Mouse (Mus musculus): ENCODE results near the gene Hnrnpa2b1. TPM values are rescaled to one million over a fixed set of nuclear protein-coding genes. Genes with fewer than 3 reads are reported as not detected.
A peak's percentile ranks its signal among the peaks of the same experiment; 100 is the strongest.
"Not testable (repeated sequence)": the region's sequence is repeated elsewhere in the genome, so short reads cannot be mapped to it uniquely, and the experiment has no call there.

The Hnrnpa2b1 gene
- polyA plus RNA-seq, 1 experiment from 2014 or later: 1,691 TPM

- Histone ChIP-seq H3K4me3 (no peak overlapping the region), H3K27ac (no peak overlapping the region), H3K4me2 (no peak overlapping the region), H3K9ac (no peak overlapping the region), H3K9me3 (peaks cover 5% of the 10 kb centered on the region; the same call in 1 of the 2 replicates), H3K27me3 (no peaks in the 10 kb centered on the region), H3K36me3 (peaks cover 20% of the 10 kb centered on the region), H3K4me1 (no peaks in the 10 kb centered on the region)
- 66% methylated on average over 7 of the region's 7 CpGs for WGBS
- no peak for ATAC-seq (ENCODE audit: insufficient number of reproducible peaks, low FRiP score, low TSS enrichment, low read depth)
Observed at GRCm38 (mm10) chr6:51486076-51486710, 16.5 kb upstream of the Hnrnpa2b1 start.

- H3K27me3 ChIP-seq: no peaks in the 10 kb centered on the region
- no peaks in the 10 kb centered on the region for H3K4me1 ChIP-seq
- peak overlapping the region; percentile 3; the same call in 1 of the 2 replicates for H3K27ac ChIP-seq
- WGBS: 51% methylated on average over 2 of the region's 2 CpGs
- H3K4me3 ChIP-seq: no peak overlapping the region
- no peak overlapping the region for H3K4me2 ChIP-seq
- no peak overlapping the region for H3K9ac ChIP-seq
- ATAC-seq (ENCODE audit: insufficient number of reproducible peaks, low FRiP score, low TSS enrichment, low read depth): no peak
- H3K36me3 ChIP-seq: peaks cover 25% of the 10 kb centered on the region
- peaks cover 5% of the 10 kb centered on the region; the same call in 1 of the 2 replicates for H3K9me3 ChIP-seq
Observed at GRCm38 (mm10) chr6:51485646-51486045, 16.0 kb upstream of the Hnrnpa2b1 start.

- not testable (repeated sequence) for H3K9me3 ChIP-seq; ATAC-seq (ENCODE audit: insufficient number of reproducible peaks, low FRiP score, low TSS enrichment, low read depth); H3K27me3 ChIP-seq; H3K4me3 ChIP-seq; H3K27ac ChIP-seq; H3K9ac ChIP-seq; H3K4me2 ChIP-seq; H3K4me1 ChIP-seq
- H3K36me3 ChIP-seq: peaks cover 36% of the 10 kb centered on the region
- WGBS: 86% methylated on average over 8 of the region's 8 CpGs
Observed at GRCm38 (mm10) chr6:51484556-51484955, 14.9 kb upstream of the Hnrnpa2b1 start.

- Histone ChIP-seq H3K4me3 (no peak overlapping the region), H3K9me3 (peaks cover 5% of the 10 kb centered on the region; the same call in 1 of the 2 replicates), H3K36me3 (peaks cover 43% of the 10 kb centered on the region), H3K4me1 (no peaks in the 10 kb centered on the region), H3K9ac (no peak overlapping the region), H3K4me2 (no peak overlapping the region), H3K27ac (no peak overlapping the region), H3K27me3 (no peaks in the 10 kb centered on the region)
- no peak for ATAC-seq (ENCODE audit: insufficient number of reproducible peaks, low FRiP score, low TSS enrichment, low read depth)
- WGBS: 91% methylated on average over 3 of the region's 3 CpGs
Observed at GRCm38 (mm10) chr6:51483861-51484260, 14.2 kb upstream of the Hnrnpa2b1 start.

GRCm38 (mm10) chr6:51481548-51481947, 11.9 kb upstream of the Hnrnpa2b1 start:
- Histone ChIP-seq H3K4me1 (no peaks in the 10 kb centered on the region), H3K27ac (no peak overlapping the region), H3K36me3 (peaks cover 53% of the 10 kb centered on the region), H3K9ac (no peak overlapping the region), H3K4me3 (no peak overlapping the region), H3K4me2 (no peak overlapping the region), H3K9me3 (no peaks in the 10 kb centered on the region), H3K27me3 (no peaks in the 10 kb centered on the region)
- no peak for ATAC-seq (ENCODE audit: insufficient number of reproducible peaks, low FRiP score, low TSS enrichment, low read depth)
- 85% methylated on average over 8 of the region's 8 CpGs for WGBS

- no peaks in the 10 kb centered on the region for H3K9me3 ChIP-seq
- no peak overlapping the region for H3K27ac ChIP-seq
- ATAC-seq (ENCODE audit: insufficient number of reproducible peaks, low FRiP score, low TSS enrichment, low read depth): no peak
- no peak overlapping the region for H3K9ac ChIP-seq
- no peak overlapping the region for H3K4me2 ChIP-seq
- no peaks in the 10 kb centered on the region for H3K4me1 ChIP-seq
- peaks cover 65% of the 10 kb centered on the region for H3K36me3 ChIP-seq
- H3K27me3 ChIP-seq: no peaks in the 10 kb centered on the region
- H3K4me3 ChIP-seq: no peak overlapping the region
- 93% methylated on average over 4 of the region's 4 CpGs for WGBS
Observed at GRCm38 (mm10) chr6:51479136-51479731, 9.5 kb upstream of the Hnrnpa2b1 start.

GRCm38 (mm10) chr6:51472213-51472612, 2.5 kb upstream of the Hnrnpa2b1 start:
- 35% methylated on average over 4 of the region's 4 CpGs for WGBS
- Histone ChIP-seq H3K36me3 (peaks cover 26% of the 10 kb centered on the region), H3K27ac (no peak overlapping the region), H3K9me3 (no peaks in the 10 kb centered on the region), H3K4me1 (peaks cover 10% of the 10 kb centered on the region), H3K4me3 (peak overlapping the region; percentile 87), H3K9ac (peak overlapping the region; percentile 10; the same call in 1 of the 2 replicates), H3K27me3 (no peaks in the 10 kb centered on the region), H3K4me2 (peak overlapping the region; percentile 43)
- ATAC-seq (ENCODE audit: insufficient number of reproducible peaks, low FRiP score, low TSS enrichment, low read depth): no peak

GRCm38 (mm10) chr6:51471782-51472181, 2.1 kb upstream of the Hnrnpa2b1 start:
- H3K9ac ChIP-seq: peak overlapping the region; percentile 10; the same call in 1 of the 2 replicates
- H3K4me3 ChIP-seq: peak overlapping the region; percentile 87
- no peaks in the 10 kb centered on the region for H3K9me3 ChIP-seq
- peaks cover 25% of the 10 kb centered on the region for H3K36me3 ChIP-seq
- ATAC-seq (ENCODE audit: insufficient number of reproducible peaks, low FRiP score, low TSS enrichment, low read depth): no peak
- H3K4me1 ChIP-seq: peaks cover 12% of the 10 kb centered on the region
- 8% methylated on average over 3 of the region's 3 CpGs for WGBS
- no peak overlapping the region for H3K27ac ChIP-seq
- H3K4me2 ChIP-seq: peak overlapping the region; percentile 43
- no peaks in the 10 kb centered on the region for H3K27me3 ChIP-seq

- WGBS: under 1% methylated on average over 10 of the region's 10 CpGs
- no peak for ATAC-seq (ENCODE audit: insufficient number of reproducible peaks, low FRiP score, low TSS enrichment, low read depth)
- peaks cover 25% of the 10 kb centered on the region for H3K36me3 ChIP-seq
- peak overlapping the region; percentile 100 for H3K27ac ChIP-seq
- peak overlapping the region; percentile 87 for H3K4me3 ChIP-seq
- peak overlapping the region; percentile 94 for H3K9ac ChIP-seq
- H3K4me2 ChIP-seq: peak overlapping the region; percentile 43
- no peaks in the 10 kb centered on the region for H3K9me3 ChIP-seq
- no peaks in the 10 kb centered on the region for H3K27me3 ChIP-seq
- H3K4me1 ChIP-seq: peaks cover 17% of the 10 kb centered on the region
Observed at GRCm38 (mm10) chr6:51471179-51471505, 1.4 kb upstream of the Hnrnpa2b1 start.

- peaks cover 22% of the 10 kb centered on the region for H3K4me1 ChIP-seq
- H3K4me2 ChIP-seq: peak within 1 kb of the TSS; percentile 43
- H3K27me3 ChIP-seq: no peaks in the 10 kb centered on the region
- no peaks in the 10 kb centered on the region for H3K9me3 ChIP-seq
- peaks cover 26% of the 10 kb centered on the region for H3K36me3 ChIP-seq
- H3K4me3 ChIP-seq: peak within 1 kb of the TSS; percentile 87
- H3K27ac ChIP-seq: peak within 1 kb of the TSS; percentile 100
- peak within 1 kb of the TSS; percentile 98 for H3K9ac ChIP-seq
- under 1% methylated on average over 90 of the region's 99 CpGs for WGBS
- ATAC-seq (ENCODE audit: insufficient number of reproducible peaks, low FRiP score, low TSS enrichment, low read depth): peak; percentile 88
Observed at GRCm38 (mm10) chr6:51470311-51471178, 851 bp upstream of the Hnrnpa2b1 start, which contains the start of gene Cbx3. TSS of gene Cbx3 (plus strand) at chr6:51470360.

- WGBS: under 1% methylated on average over 63 of the region's 63 CpGs
- H3K9ac ChIP-seq: peak overlapping the region; percentile 98
- no peak for ATAC-seq (ENCODE audit: insufficient number of reproducible peaks, low FRiP score, low TSS enrichment, low read depth)
- H3K9me3 ChIP-seq: no peaks in the 10 kb centered on the region
- peaks cover 26% of the 10 kb centered on the region for H3K36me3 ChIP-seq
- peaks cover 22% of the 10 kb centered on the region for H3K4me1 ChIP-seq
- peak overlapping the region; percentile 87 for H3K4me3 ChIP-seq
- peak overlapping the region; percentile 41 for H3K4me2 ChIP-seq
- peak overlapping the region; percentile 100 for H3K27ac ChIP-seq
- H3K27me3 ChIP-seq: no peaks in the 10 kb centered on the region
Observed at GRCm38 (mm10) chr6:51468891-51469561, 668 bp downstream of the Hnrnpa2b1 start.
